Mouse (Mus musculus): ENCODE measurements around the gene Zfp148. TPM values are rescaled to one million over a fixed set of nuclear protein-coding genes. Genes with fewer than 3 reads are reported as not detected.
"Not testable (repeated sequence)": the region's sequence is repeated elsewhere in the genome, so short reads cannot be mapped to it uniquely, and the experiment has no call there.

Zfp148 gene
- total and polyA plus RNA-seq, 3 experiments: 6.1 to 40.9 (median 37.9) TPM

DNA sequence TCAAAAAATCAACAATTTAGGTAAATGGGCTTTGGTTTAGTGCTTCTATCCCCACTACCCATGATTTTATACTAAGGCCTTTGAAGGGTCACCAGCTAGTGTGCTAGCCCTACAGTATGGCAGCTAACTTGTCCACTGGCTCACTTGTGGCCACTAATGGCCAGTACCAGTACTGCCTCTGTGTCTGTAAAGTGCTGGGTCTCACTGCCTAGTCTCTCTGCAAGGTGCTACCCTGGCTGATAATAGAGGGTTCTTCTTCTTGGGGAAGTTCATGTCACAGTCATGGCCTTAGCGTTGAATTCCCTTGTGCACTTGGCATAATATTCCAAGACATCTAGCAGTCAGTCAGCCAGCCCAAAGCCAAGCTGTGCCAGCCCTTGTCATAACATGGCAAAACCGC lies 100.5 kb downstream of the Zfp148 start:
- Histone ChIP-seq H3K4me1 (ENCODE audit: control insufficient read depth, insufficient read depth, low read length) (peaks cover 2% of the 10 kb centered on the region), H3K79me2 (replicated peaks; ENCODE audit: control insufficient read depth, insufficient read depth, low read length) (no peaks in the 10 kb centered on the region), H3K27me3 (ENCODE audit: control insufficient read depth, insufficient read depth, low read length) (no peaks in the 10 kb centered on the region), H3K4me3 (no peak overlapping the region), H3K9ac (ENCODE audit: low read depth, low read length) (no peak overlapping the region), H3K27ac (no peak overlapping the region), H3K36me3 (ENCODE audit: control insufficient read depth, insufficient read depth, low read length) (no peaks in the 10 kb centered on the region; the same call in none of the 2 replicates)
- TF ChIP-seq CTCF (IDR thresholded peaks at IDR 0.05) (peak; percentile 77), POLR2A (IDR thresholded peaks at IDR 0.05; ENCODE audit: insufficient read depth, low read depth, low read length) (no peak)
- WGBS: 73% methylated on average over 2 of the region's 2 CpGs
- intact Hi-C loops (cut with DNase I): loop anchor here (5.0 to 10.0 kb wide), 2 partner anchors 99 to 146 kb away; partner anchors contain the start of gene Zfp148
- peak in 1 of 2 experiments; percentile 48 for DNase-seq

DNA sequence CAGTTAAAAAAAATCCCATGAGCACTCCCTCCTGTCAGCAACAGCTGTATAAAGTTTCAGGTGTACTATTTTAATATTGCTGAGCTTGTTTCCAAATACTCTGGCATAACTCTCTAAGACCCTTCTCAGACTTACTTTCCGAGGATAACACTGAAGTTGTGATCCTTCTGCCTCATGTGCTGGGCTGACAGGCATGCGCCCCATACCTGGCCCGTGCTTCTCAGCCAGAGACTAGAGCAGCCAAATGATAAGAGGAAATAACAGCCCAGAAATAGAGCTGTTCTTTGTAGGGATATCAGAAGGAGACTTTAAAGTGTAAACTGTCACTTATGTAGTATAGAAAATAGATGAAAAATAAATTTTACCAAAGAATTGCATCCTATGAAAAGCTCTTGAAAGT lies 101.7 kb downstream of the Zfp148 start:
- Histone ChIP-seq H3K27me3 (ENCODE audit: control insufficient read depth, insufficient read depth, low read length) (no peaks in the 10 kb centered on the region), H3K27ac (peak overlapping the region; percentile 57), H3K4me3 (no peak overlapping the region), H3K9ac (ENCODE audit: low read depth, low read length) (no peak overlapping the region), H3K36me3 (ENCODE audit: control insufficient read depth, insufficient read depth, low read length) (no peaks in the 10 kb centered on the region; the same call in none of the 2 replicates), H3K79me2 (replicated peaks; ENCODE audit: control insufficient read depth, insufficient read depth, low read length) (no peaks in the 10 kb centered on the region), H3K4me1 (ENCODE audit: control insufficient read depth, insufficient read depth, low read length) (peaks cover 2% of the 10 kb centered on the region)
- intact Hi-C loops (cut with DNase I): loop anchor here (5.0 to 10.0 kb wide), 2 partner anchors 100 to 148 kb away; partner anchors contain the start of gene Zfp148
- peak in 1 of 2 experiments; percentile 27 for DNase-seq
- 55% methylated on average over 3 of the region's 3 CpGs for WGBS
- no peak for TF ChIP-seq CTCF (IDR thresholded peaks at IDR 0.05)
- no peak for TF ChIP-seq POLR2A (IDR thresholded peaks at IDR 0.05; ENCODE audit: insufficient read depth, low read depth, low read length)
- TF ChIP-seq EP300 (IDR thresholded peaks at IDR 0.05; ENCODE audit: insufficient read depth, low read depth, low read length): no peak

DNA sequence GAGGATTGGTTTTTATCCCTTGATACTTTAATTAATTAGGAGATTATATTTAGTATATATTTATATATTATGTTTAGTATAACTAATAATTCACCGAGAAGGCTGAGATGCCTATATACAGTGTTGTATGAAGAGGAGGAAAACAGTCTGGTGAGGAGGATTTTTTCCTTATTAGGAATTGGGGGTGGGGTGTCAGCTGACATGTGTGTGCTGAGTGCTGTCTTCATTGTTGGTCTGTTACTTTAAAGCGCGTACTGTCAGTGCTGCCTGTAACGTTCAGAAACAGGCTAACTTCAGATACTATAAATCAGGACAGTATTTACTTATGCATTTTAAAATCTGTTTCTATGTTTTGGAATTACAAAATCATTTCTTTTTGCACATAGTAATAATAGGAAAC lies 107.1 kb downstream of the Zfp148 start:
- Histone ChIP-seq H3K36me3 (ENCODE audit: control insufficient read depth, insufficient read depth, low read length) (no peaks in the 10 kb centered on the region; the same call in none of the 2 replicates), H3K79me2 (replicated peaks; ENCODE audit: control insufficient read depth, insufficient read depth, low read length) (no peaks in the 10 kb centered on the region), H3K4me1 (ENCODE audit: control insufficient read depth, insufficient read depth, low read length) (peaks cover 2% of the 10 kb centered on the region; the same call in 1 of the 2 replicates), H3K27me3 (ENCODE audit: control insufficient read depth, insufficient read depth, low read length) (no peaks in the 10 kb centered on the region), H3K27ac (no peak overlapping the region), H3K9ac (ENCODE audit: low read depth, low read length) (no peak overlapping the region), H3K4me3 (no peak overlapping the region)
- WGBS: 90% methylated on average over 4 of the region's 4 CpGs
- no peak for TF ChIP-seq EP300 (IDR thresholded peaks at IDR 0.05; ENCODE audit: insufficient read depth, low read depth, low read length)
- no peak for TF ChIP-seq POLR2A (IDR thresholded peaks at IDR 0.05; ENCODE audit: insufficient read depth, low read depth, low read length)
- TF ChIP-seq CTCF (IDR thresholded peaks at IDR 0.05): no peak
- intact Hi-C loops (cut with DNase I): loop anchor here (10.0 kb wide), 1 partner anchor 153 kb away; no protein-coding TSS in a partner anchor
- DNase-seq: no peak

- Histone ChIP-seq H3K9ac (ENCODE audit: low read depth, low read length) (no peak overlapping the region), H3K36me3 (ENCODE audit: control insufficient read depth, insufficient read depth, low read length) (no peaks in the 10 kb centered on the region; the same call in none of the 2 replicates), H3K4me3 (no peak overlapping the region), H3K27ac (no peak overlapping the region), H3K27me3 (ENCODE audit: control insufficient read depth, insufficient read depth, low read length) (no peaks in the 10 kb centered on the region), H3K79me2 (replicated peaks; ENCODE audit: control insufficient read depth, insufficient read depth, low read length) (no peaks in the 10 kb centered on the region), H3K4me1 (ENCODE audit: control insufficient read depth, insufficient read depth, low read length) (no peaks in the 10 kb centered on the region)
- intact Hi-C loops (cut with DNase I): no loop called here
- DNase-seq: no peak
- WGBS: 81% methylated on average over 4 of the region's 4 CpGs
- TF ChIP-seq EP300 (IDR thresholded peaks at IDR 0.05; ENCODE audit: insufficient read depth, low read depth, low read length) (no peak), CTCF (IDR thresholded peaks at IDR 0.05) (no peak), POLR2A (IDR thresholded peaks at IDR 0.05; ENCODE audit: insufficient read depth, low read depth, low read length) (no peak)
These were observed 113.7 kb downstream of the Zfp148 start for GRCm38 (mm10) chr16:33494374-33494773.

- no peaks in the 10 kb centered on the region; the same call in 1 of the 2 replicates for H3K4me1 ChIP-seq (ENCODE audit: control insufficient read depth, insufficient read depth, low read length)
- no peak overlapping the region for H3K4me3 ChIP-seq
- H3K9ac ChIP-seq (ENCODE audit: low read depth, low read length): no peak overlapping the region
- no peak overlapping the region for H3K27ac ChIP-seq
- no peaks in the 10 kb centered on the region for H3K36me3 ChIP-seq (ENCODE audit: control insufficient read depth, insufficient read depth, low read length)
- TF ChIP-seq CTCF (IDR thresholded peaks at IDR 0.05): no peak
- no peak for TF ChIP-seq POLR2A (IDR thresholded peaks at IDR 0.05; ENCODE audit: insufficient read depth, low read depth, low read length)
- no peak for TF ChIP-seq EP300 (IDR thresholded peaks at IDR 0.05; ENCODE audit: insufficient read depth, low read depth, low read length)
- 84% methylated on average over 4 of the region's 4 CpGs for WGBS
- intact Hi-C loops (cut with DNase I): no loop called here
- no peak for DNase-seq
- H3K27me3 ChIP-seq (ENCODE audit: control insufficient read depth, insufficient read depth, low read length): no peaks in the 10 kb centered on the region
- no peaks in the 10 kb centered on the region for H3K79me2 ChIP-seq (replicated peaks; ENCODE audit: control insufficient read depth, insufficient read depth, low read length)
These were observed 127.4 kb downstream of the Zfp148 start for GRCm38 (mm10) chr16:33508082-33508481.

DNA sequence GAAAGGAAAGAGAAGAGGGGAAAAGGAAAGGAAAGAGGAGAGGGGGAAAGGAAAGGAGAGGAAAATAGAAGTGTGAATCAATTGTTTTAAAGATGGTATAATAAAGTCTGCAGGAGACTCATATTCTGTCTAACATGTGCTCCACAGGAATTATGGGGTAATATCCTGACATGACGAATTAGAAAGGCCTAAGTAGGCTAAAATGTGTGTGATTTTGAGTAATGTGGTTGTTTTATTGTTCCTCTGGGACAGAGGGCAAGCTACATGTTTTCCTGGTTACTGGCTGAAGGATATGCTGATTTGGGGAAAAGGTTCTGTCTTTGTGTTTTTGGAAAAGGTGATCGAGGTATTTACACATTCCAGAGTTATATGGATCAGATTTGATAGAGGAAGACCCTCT lies 128.6 kb downstream of the Zfp148 start:
- H3K27ac ChIP-seq; H3K4me3 ChIP-seq; H3K4me1 ChIP-seq (ENCODE audit: control insufficient read depth, insufficient read depth, low read length); H3K27me3 ChIP-seq (ENCODE audit: control insufficient read depth, insufficient read depth, low read length); intact Hi-C loops (cut with DNase I); DNase-seq; H3K9ac ChIP-seq (ENCODE audit: low read depth, low read length); H3K36me3 ChIP-seq (ENCODE audit: control insufficient read depth, insufficient read depth, low read length); H3K79me2 ChIP-seq (replicated peaks; ENCODE audit: control insufficient read depth, insufficient read depth, low read length): not testable (repeated sequence)
- 80% methylated on average over 2 of the region's 2 CpGs for WGBS

- H3K27me3 ChIP-seq (ENCODE audit: control insufficient read depth, insufficient read depth, low read length); H3K9ac ChIP-seq (ENCODE audit: low read depth, low read length); H3K36me3 ChIP-seq (ENCODE audit: control insufficient read depth, insufficient read depth, low read length); H3K27ac ChIP-seq; H3K79me2 ChIP-seq (replicated peaks; ENCODE audit: control insufficient read depth, insufficient read depth, low read length); H3K4me3 ChIP-seq; H3K4me1 ChIP-seq (ENCODE audit: control insufficient read depth, insufficient read depth, low read length); DNase-seq; intact Hi-C loops (cut with DNase I): not testable (repeated sequence)
- WGBS: 92% methylated on average over 4 of the region's 4 CpGs
These were observed 130.2 kb downstream of the Zfp148 start for GRCm38 (mm10) chr16:33510856-33511255.
